Mouse (Mus musculus): ENCODE data around the gene Vsig4. TPM values are rescaled to one million over a fixed set of nuclear protein-coding genes. Genes with fewer than 3 reads are reported as not detected.

Gene Vsig4
- 0.14 TPM in 1 of 2 replicates, not detected in the other for polyA plus RNA-seq (2015; fragmentation: Nextera tagmentation; extraction: Ambion mirVana)

DNA sequence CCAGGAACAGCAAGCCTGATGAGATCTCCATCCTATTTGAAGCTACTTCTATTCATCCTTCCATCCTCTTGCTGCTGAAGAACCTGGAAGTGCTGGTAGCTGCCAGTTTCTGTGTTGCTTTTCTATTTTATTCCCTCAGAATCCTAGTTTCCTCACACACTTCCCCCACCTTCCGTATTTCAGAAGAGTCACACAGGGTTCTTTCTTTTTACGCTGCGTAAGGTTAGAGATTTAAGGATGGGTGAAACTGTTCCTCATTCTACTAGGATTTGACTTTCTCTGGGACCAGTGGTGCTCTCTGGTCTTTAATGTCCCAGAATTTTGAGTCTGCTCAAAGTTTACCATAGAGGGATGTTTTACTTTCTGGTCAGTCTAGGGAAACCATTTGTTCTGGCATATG, at the start of gene Vsig4:
Vsig4 (minus strand) TSS at position 101 of the 400 bp plus-strand sequence.
- Histone ChIP-seq H3K4me2 (ENCODE audit: low read length) (no peak within 1 kb of the TSS), H3K4me1 (ENCODE audit: control insufficient read depth, insufficient read depth, low read depth, low read length) (no peaks in the 10 kb centered on the region), H3K36me3 (ENCODE audit: control insufficient read depth, insufficient read depth, low read length) (no peaks in the 10 kb centered on the region), H3K9ac (ENCODE audit: low read depth, low read length) (no peak within 1 kb of the TSS), H3K27me3 (replicated peaks; ENCODE audit: control insufficient read depth, insufficient read depth, low read length) (no peaks in the 10 kb centered on the region), H3K27ac (ENCODE audit: low read depth, low read length) (no peak within 1 kb of the TSS), H3K4me3 (ENCODE audit: low read length) (no peak within 1 kb of the TSS), H3K9me3 (ENCODE audit: control insufficient read depth, low read length) (no peaks in the 10 kb centered on the region)
- 91% methylated on average over 3 of the region's 3 CpGs for WGBS
- no peak for ATAC-seq

DNA sequence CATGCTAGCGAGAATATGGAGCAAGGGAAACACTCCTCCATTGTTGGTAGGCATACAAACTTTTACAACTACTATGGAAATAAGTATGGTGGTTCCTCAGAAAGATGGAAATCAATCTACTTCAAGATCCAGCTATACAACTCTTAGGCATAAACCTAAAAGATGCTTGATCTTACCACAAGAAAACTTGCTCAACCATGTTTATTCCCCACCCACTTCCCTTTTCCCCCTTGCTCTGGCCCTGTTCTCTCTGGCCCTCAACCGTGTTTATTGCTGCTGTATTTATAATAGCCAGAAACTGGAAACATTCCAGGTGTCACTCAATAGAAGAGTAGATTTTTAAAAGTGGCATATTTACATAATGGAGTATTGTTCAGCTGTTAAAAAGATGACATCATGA, 45.9 kb upstream of the Vsig4 start:
- Histone ChIP-seq H3K4me3 (ENCODE audit: low read length) (no peak overlapping the region), H3K27me3 (replicated peaks; ENCODE audit: control insufficient read depth, insufficient read depth, low read length) (no peaks in the 10 kb centered on the region), H3K4me1 (ENCODE audit: control insufficient read depth, insufficient read depth, low read depth, low read length) (no peaks in the 10 kb centered on the region), H3K4me2 (ENCODE audit: low read length) (no peak overlapping the region), H3K9me3 (ENCODE audit: control insufficient read depth, low read length) (no peaks in the 10 kb centered on the region), H3K27ac (ENCODE audit: low read depth, low read length) (no peak overlapping the region), H3K36me3 (ENCODE audit: control insufficient read depth, insufficient read depth, low read length) (no peaks in the 10 kb centered on the region), H3K9ac (ENCODE audit: low read depth, low read length) (no peak overlapping the region)
- whole genome bisulfite sequencing: 84% methylated on average over 2 of the region's 2 CpGs
- ATAC-seq: no peak

DNA sequence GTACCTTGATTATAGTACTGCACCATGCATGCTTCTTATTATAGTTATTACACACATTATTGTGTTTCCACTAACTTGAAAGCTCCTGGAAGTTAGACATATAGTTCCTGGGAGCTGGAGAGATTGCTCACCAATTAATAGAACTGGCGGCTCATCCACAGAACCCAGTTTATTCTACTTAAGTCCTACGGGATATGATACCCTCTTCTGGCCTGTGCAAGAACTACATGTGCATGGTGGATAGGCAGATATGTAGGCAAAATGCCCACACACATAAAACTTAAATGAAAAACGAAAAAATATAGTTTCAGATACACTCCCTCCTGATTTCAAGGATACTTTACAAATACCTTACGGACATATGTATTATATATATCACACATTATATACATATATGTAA, 36.5 kb upstream of the Vsig4 start:
- 51% methylated on average over 4 of the region's 4 CpGs for WGBS
- H3K4me3 ChIP-seq (ENCODE audit: low read length): no peak overlapping the region
- H3K4me2 ChIP-seq (ENCODE audit: low read length): no peak overlapping the region
- no peaks in the 10 kb centered on the region for H3K27me3 ChIP-seq (replicated peaks; ENCODE audit: control insufficient read depth, insufficient read depth, low read length)
- no peak overlapping the region for H3K27ac ChIP-seq (ENCODE audit: low read depth, low read length)
- no peak for ATAC-seq
- H3K36me3 ChIP-seq (ENCODE audit: control insufficient read depth, insufficient read depth, low read length): no peaks in the 10 kb centered on the region
- H3K9me3 ChIP-seq (ENCODE audit: control insufficient read depth, low read length): no peaks in the 10 kb centered on the region
- no peaks in the 10 kb centered on the region for H3K4me1 ChIP-seq (ENCODE audit: control insufficient read depth, insufficient read depth, low read depth, low read length)
- no peak overlapping the region for H3K9ac ChIP-seq (ENCODE audit: low read depth, low read length)

DNA sequence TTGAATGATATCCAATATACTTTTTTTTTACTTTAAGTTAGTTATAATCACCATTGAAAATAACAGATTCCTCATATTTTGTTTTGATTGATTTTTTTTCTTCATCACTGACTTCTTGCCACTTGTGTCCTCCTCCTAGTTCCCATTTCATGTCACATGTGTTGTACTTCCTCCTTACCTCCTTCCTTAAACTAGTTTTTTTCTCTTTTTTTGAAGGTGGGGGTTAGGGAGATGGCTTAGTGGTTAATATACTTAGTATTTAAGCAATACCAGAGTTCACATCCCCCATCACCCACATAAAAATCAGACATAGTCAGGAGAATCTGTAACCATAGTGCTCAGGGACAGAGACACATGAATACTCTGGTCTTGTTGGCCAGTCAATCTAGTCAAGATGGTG, 36.7 kb downstream of the Vsig4 start:
- Histone ChIP-seq H3K27ac (ENCODE audit: low read depth, low read length) (no peak overlapping the region), H3K4me2 (ENCODE audit: low read length) (no peak overlapping the region), H3K9me3 (ENCODE audit: control insufficient read depth, low read length) (no peaks in the 10 kb centered on the region), H3K4me1 (ENCODE audit: control insufficient read depth, insufficient read depth, low read depth, low read length) (no peaks in the 10 kb centered on the region), H3K27me3 (replicated peaks; ENCODE audit: control insufficient read depth, insufficient read depth, low read length) (no peaks in the 10 kb centered on the region), H3K9ac (ENCODE audit: low read depth, low read length) (no peak overlapping the region), H3K36me3 (ENCODE audit: control insufficient read depth, insufficient read depth, low read length) (no peaks in the 10 kb centered on the region), H3K4me3 (ENCODE audit: low read length) (no peak overlapping the region)
- ATAC-seq: no peak

DNA sequence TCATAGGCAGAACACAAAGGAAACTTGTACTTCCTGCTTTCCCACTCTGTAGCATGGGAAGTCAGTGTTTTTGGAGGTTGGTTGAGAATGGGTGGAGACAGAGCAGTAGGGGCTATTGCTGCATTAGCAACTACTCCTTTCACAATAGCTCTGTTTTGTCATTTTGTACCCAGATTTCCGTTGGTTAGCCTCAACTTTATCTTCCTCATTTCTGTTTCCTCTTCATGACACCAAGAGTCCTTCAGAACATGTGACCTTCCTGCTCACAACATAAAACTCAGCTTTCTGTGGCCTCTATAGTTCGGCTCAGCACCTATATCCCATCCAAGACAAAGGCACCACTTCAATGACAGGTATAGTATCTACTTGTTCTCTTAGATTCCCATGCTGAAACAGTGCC, 53.6 kb downstream of the Vsig4 start:
- no peaks in the 10 kb centered on the region for H3K4me1 ChIP-seq (ENCODE audit: control insufficient read depth, insufficient read depth, low read depth, low read length)

DNA sequence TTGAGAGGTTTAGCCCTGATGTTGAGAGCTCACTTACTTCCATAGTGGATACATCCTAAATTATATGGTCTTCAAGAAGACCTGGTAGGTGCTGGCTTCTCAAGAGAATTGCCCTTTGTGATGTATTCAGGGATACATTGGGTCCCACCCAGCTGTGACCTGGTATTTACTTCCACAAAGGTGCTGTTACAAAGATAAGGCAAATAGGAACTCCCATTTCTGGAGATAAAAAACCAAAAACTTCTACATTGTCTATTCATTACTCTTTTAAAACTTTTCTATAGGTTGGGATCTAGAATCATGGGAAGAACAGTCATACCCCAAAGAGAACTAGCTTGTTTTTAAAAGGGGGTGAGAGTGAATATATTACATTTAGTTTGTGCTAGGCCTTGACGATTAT, 54.2 kb downstream of the Vsig4 start:
- no peaks in the 10 kb centered on the region for H3K9me3 ChIP-seq (ENCODE audit: control insufficient read depth, low read length)
- no peak for ATAC-seq
- H3K36me3 ChIP-seq (ENCODE audit: control insufficient read depth, insufficient read depth, low read length): no peaks in the 10 kb centered on the region
- WGBS: 90% methylated on average over 1 of the region's 1 CpGs
- H3K4me1 ChIP-seq (ENCODE audit: control insufficient read depth, insufficient read depth, low read depth, low read length): no peaks in the 10 kb centered on the region
- no peak overlapping the region for H3K27ac ChIP-seq (ENCODE audit: low read depth, low read length)
- H3K9ac ChIP-seq (ENCODE audit: low read depth, low read length): no peak overlapping the region
- H3K4me3 ChIP-seq (ENCODE audit: low read length): no peak overlapping the region
- H3K4me2 ChIP-seq (ENCODE audit: low read length): no peak overlapping the region
- H3K27me3 ChIP-seq (replicated peaks; ENCODE audit: control insufficient read depth, insufficient read depth, low read length): no peaks in the 10 kb centered on the region

More for the DNA sequence above, 53.6 kb downstream of the Vsig4 start:
- no peak for ATAC-seq
- no peak overlapping the region for H3K27ac ChIP-seq (ENCODE audit: low read depth, low read length)
- H3K9me3 ChIP-seq (ENCODE audit: control insufficient read depth, low read length): no peaks in the 10 kb centered on the region
- H3K4me2 ChIP-seq (ENCODE audit: low read length): no peak overlapping the region
- no peak overlapping the region for H3K4me3 ChIP-seq (ENCODE audit: low read length)
- WGBS: 68% methylated on average over 2 of the region's 2 CpGs
- H3K36me3 ChIP-seq (ENCODE audit: control insufficient read depth, insufficient read depth, low read length): no peaks in the 10 kb centered on the region
- no peak overlapping the region for H3K9ac ChIP-seq (ENCODE audit: low read depth, low read length)
- H3K27me3 ChIP-seq (replicated peaks; ENCODE audit: control insufficient read depth, insufficient read depth, low read length): no peaks in the 10 kb centered on the region

DNA sequence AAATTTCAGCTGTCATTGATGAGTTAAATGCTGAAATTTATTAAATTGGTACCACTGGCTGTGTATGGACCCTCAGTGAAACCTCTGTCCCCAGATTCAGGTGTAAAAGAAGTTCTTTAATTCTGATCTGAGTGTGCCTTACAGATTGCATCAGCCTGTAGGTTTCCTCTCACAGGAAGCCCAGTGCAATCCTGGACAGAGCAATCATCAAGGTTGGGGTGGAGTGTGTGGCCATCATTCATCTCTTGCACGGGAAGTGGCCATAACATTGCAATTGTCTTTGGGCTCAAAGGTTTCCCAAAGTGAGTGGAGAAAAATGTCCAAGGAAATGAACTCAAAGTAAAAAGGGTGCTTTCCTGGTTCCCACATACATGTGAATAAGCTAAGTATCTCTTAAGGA, 57.5 kb downstream of the Vsig4 start:
- WGBS: 77% methylated on average over 1 of the region's 1 CpGs

DNA sequence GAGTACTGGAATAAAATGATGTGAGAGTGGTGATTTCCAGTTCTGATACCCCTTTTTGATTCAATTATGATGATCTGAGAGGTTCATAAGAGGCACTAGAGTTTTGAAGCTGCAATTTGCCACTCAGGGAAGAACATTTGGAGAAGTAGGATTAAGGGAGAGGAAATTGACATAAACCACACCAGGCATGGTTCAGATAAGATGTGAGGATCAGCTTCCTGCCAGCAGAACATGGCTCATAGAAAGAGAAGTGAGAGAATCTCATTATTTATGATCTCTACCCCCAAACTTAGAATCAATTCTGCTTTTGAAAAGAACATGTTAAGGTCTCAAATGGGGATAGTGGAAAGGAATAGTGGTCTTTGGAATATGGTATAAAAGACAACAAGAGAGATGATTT, 66.2 kb downstream of the Vsig4 start:
- H3K4me3 ChIP-seq (ENCODE audit: low read length): no peak overlapping the region
- H3K4me1 ChIP-seq (ENCODE audit: control insufficient read depth, insufficient read depth, low read depth, low read length): no peaks in the 10 kb centered on the region
- H3K9me3 ChIP-seq (ENCODE audit: control insufficient read depth, low read length): no peaks in the 10 kb centered on the region
- H3K9ac ChIP-seq (ENCODE audit: low read depth, low read length): no peak overlapping the region
- H3K4me2 ChIP-seq (ENCODE audit: low read length): no peak overlapping the region
- H3K27me3 ChIP-seq (replicated peaks; ENCODE audit: control insufficient read depth, insufficient read depth, low read length): no peaks in the 10 kb centered on the region
- no peak for ATAC-seq
- H3K36me3 ChIP-seq (ENCODE audit: control insufficient read depth, insufficient read depth, low read length): no peaks in the 10 kb centered on the region
- no peak overlapping the region for H3K27ac ChIP-seq (ENCODE audit: low read depth, low read length)

More for the DNA sequence above, 57.5 kb downstream of the Vsig4 start:
- Histone ChIP-seq H3K4me2 (ENCODE audit: low read length) (no peak overlapping the region), H3K27me3 (replicated peaks; ENCODE audit: control insufficient read depth, insufficient read depth, low read length) (no peaks in the 10 kb centered on the region), H3K9ac (ENCODE audit: low read depth, low read length) (no peak overlapping the region), H3K9me3 (ENCODE audit: control insufficient read depth, low read length) (no peaks in the 10 kb centered on the region), H3K4me3 (ENCODE audit: low read length) (no peak overlapping the region), H3K27ac (ENCODE audit: low read depth, low read length) (no peak overlapping the region), H3K36me3 (ENCODE audit: control insufficient read depth, insufficient read depth, low read length) (no peaks in the 10 kb centered on the region), H3K4me1 (ENCODE audit: control insufficient read depth, insufficient read depth, low read depth, low read length) (no peaks in the 10 kb centered on the region)
- no peak for ATAC-seq

DNA sequence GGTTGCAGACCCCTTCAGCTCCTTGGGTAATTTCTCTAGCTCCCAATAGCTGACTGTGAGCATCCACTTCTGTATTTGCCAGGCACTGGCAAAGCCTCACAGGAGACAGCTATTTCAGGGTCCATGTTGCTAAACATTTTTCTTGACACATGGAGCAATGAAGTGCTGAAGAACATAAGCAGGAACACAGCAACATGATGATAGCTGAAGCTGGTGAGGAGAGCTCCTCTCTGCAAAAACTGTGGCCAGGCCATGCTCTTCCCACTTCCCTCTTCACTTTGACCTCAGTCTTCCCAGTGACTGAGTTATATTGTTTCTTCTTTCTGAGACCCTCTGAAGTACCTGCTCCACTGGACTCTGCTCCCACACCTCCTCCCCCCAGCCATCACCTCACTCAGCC, 67.8 kb downstream of the Vsig4 start:
- no peak for ATAC-seq
- Histone ChIP-seq H3K27ac (ENCODE audit: low read depth, low read length) (no peak overlapping the region), H3K36me3 (ENCODE audit: control insufficient read depth, insufficient read depth, low read length) (no peaks in the 10 kb centered on the region), H3K4me1 (ENCODE audit: control insufficient read depth, insufficient read depth, low read depth, low read length) (no peaks in the 10 kb centered on the region), H3K9ac (ENCODE audit: low read depth, low read length) (no peak overlapping the region), H3K27me3 (replicated peaks; ENCODE audit: control insufficient read depth, insufficient read depth, low read length) (no peaks in the 10 kb centered on the region), H3K4me2 (ENCODE audit: low read length) (no peak overlapping the region), H3K4me3 (ENCODE audit: low read length) (no peak overlapping the region), H3K9me3 (ENCODE audit: control insufficient read depth, low read length) (no peaks in the 10 kb centered on the region)

DNA sequence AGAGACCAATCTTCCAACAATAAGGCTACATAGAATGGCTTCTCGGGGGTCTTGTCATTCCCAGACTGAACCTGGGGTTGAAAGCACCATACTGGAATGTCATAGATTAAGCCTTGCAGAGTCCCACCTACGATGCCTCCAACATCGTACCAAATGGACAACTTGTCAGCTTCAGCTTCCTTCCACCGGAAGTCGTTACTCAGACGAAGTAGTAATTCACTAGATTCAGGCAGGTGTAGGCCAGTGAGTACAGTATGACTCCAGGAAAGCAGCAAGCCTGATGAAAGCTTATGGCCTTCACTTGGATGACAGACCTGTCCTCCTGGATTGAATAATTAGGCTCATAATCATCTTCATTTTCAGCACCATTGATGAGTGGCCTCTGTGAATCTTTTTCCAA, 69.0 kb downstream of the Vsig4 start:
- no peak for ATAC-seq
- H3K4me3 ChIP-seq (ENCODE audit: low read length): no peak overlapping the region
- WGBS: 84% methylated on average over 6 of the region's 6 CpGs
- no peaks in the 10 kb centered on the region for H3K4me1 ChIP-seq (ENCODE audit: control insufficient read depth, insufficient read depth, low read depth, low read length)
- no peak overlapping the region for H3K4me2 ChIP-seq (ENCODE audit: low read length)
- H3K27me3 ChIP-seq (replicated peaks; ENCODE audit: control insufficient read depth, insufficient read depth, low read length): no peaks in the 10 kb centered on the region
- H3K9ac ChIP-seq (ENCODE audit: low read depth, low read length): no peak overlapping the region
- no peaks in the 10 kb centered on the region for H3K36me3 ChIP-seq (ENCODE audit: control insufficient read depth, insufficient read depth, low read length)
- H3K9me3 ChIP-seq (ENCODE audit: control insufficient read depth, low read length): no peaks in the 10 kb centered on the region
- no peak overlapping the region for H3K27ac ChIP-seq (ENCODE audit: low read depth, low read length)
